ENCODE assay signal across 10 mouse cellular contexts in the genomic region with DNA sequence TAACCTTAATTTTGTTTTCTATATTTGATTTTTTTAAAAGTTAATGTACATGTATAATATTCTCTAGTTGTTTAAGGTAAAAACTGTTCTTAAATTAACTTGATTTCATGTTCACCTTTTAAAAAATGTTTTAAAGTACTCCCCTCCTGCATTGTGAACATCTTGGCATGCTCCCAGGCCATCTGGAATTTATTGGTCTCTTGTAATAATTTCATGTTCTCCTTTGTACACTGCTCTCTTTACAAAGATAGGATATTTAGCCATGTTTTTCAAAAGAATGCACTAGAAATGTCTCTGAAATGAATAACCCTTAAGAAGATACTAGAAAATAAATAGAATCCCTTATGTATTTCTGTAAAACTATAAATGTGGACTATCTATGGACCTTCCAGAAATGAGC. TPM values are rescaled to one million over a fixed set of nuclear protein-coding genes. Genes with fewer than 3 reads are reported as not detected.
DNase-seq lines count a peak whose midpoint lies in the region; ATAC-seq lines count a peak whose summit lies in the region.
"Had no signal": no experiment of that assay in that cellular context is flagged by ENCODE, and none has a peak within 500 bp of the region (broad histone marks: within the 10 kb centered on the region; RNA-seq: fewer than 3 reads in every experiment).

No protein-coding gene starts in this region.

- H3K9ac ChIP-seq in embryonic facial prominence, embryonic 13.5 days, result peak overlapping the region; percentile 82
- no peak overlapping the region for H3K9ac ChIP-seq in heart, embryonic 12.5 days
- no peak overlapping the region for H3K9ac ChIP-seq in midbrain, embryonic 15.5 days

- H3K9me3 ChIP-seq in embryonic facial prominence, embryonic 13.5 days, result no peaks in the 10 kb centered on the region
- no peaks in the 10 kb centered on the region for H3K9me3 ChIP-seq in heart, embryonic 12.5 days (replicated peaks)
- H3K9me3 ChIP-seq in midbrain, embryonic 15.5 days, result no peaks in the 10 kb centered on the region

- H3K4me2 ChIP-seq in embryonic facial prominence, embryonic 13.5 days, result peak overlapping the region; percentile 65
- no peak overlapping the region for H3K4me2 ChIP-seq in heart, embryonic 12.5 days
- no peak overlapping the region for H3K4me2 ChIP-seq in midbrain, embryonic 15.5 days

- H3K4me1 ChIP-seq in embryonic facial prominence, embryonic 13.5 days, result peaks cover 13% of the 10 kb centered on the region
- 0 out of 2 replicates have a peak, but pooled peaks cover 5% of the 10 kb centered on the region for H3K4me1 ChIP-seq in heart, embryonic 12.5 days (replicated peaks)
- H3K4me1 ChIP-seq in midbrain, embryonic 15.5 days, result no peaks in the 10 kb centered on the region

- H3K36me3 ChIP-seq in embryonic facial prominence, embryonic 13.5 days, result peaks cover 9% of the 10 kb centered on the region
- H3K36me3 ChIP-seq in heart, embryonic 12.5 days, result no peaks in the 10 kb centered on the region
- H3K36me3 ChIP-seq in midbrain, embryonic 15.5 days (replicated peaks), result no peaks in the 10 kb centered on the region

- H3K4me3 ChIP-seq in embryonic facial prominence, embryonic 13.5 days, result peak overlapping the region; percentile 53
- peak overlapping the region; percentile 46 for H3K4me3 ChIP-seq in heart, embryonic 12.5 days
- no peak overlapping the region for H3K4me3 ChIP-seq in midbrain, embryonic 15.5 days

- no peaks in the 10 kb centered on the region for H3K27me3 ChIP-seq in embryonic facial prominence, embryonic 13.5 days
- H3K27me3 ChIP-seq in heart, embryonic 12.5 days (replicated peaks), result no peaks in the 10 kb centered on the region
- H3K27me3 ChIP-seq in midbrain, embryonic 15.5 days (replicated peaks), result no peaks in the 10 kb centered on the region

- H3K27ac ChIP-seq in embryonic facial prominence, embryonic 13.5 days, result peak overlapping the region; percentile 99
- peak overlapping the region; percentile 92; the same call in 1 of the 2 replicates for H3K27ac ChIP-seq in heart, embryonic 12.5 days (ENCODE audit: poor library complexity, severe bottlenecking)
- H3K27ac ChIP-seq in midbrain, embryonic 15.5 days, result no peak overlapping the region
- H3K27ac ChIP-seq: hindbrain, postnatal 0 days had no signal

- peak; percentile 49 for DNase-seq in kidney, postnatal 10 days
- no peak for DNase-seq in kidney, adult 18-20 months
- peak; percentile 42 for DNase-seq in lung, postnatal 10 days
- DNase-seq in left cerebral cortex, adult 18-20 months (ENCODE audit: low spot score in 2 of 2), result no peak
- DNase-seq in spleen, postnatal 10 days (ENCODE audit: low spot score in 2 of 2), result no peak
- DNase-seq: thymus, postnatal 4 days had no signal

- ATAC-seq in embryonic facial prominence, embryonic 13.5 days (ENCODE audit: insufficient number of reproducible peaks, insufficient read depth, low FRiP score, low TSS enrichment, low read depth), result no peak
- ATAC-seq in heart, embryonic 12.5 days (ENCODE audit: insufficient number of reproducible peaks, low FRiP score), result no peak
- ATAC-seq in midbrain, embryonic 15.5 days (replicated peaks), result no peak
- ATAC-seq: hindbrain, postnatal 0 days had no signal

RNA-seq across cellular contexts. Expression of a gene that starts 0.6 kb away (rescaled TPM):
- 1,389 and 1,479 TPM in 2 replicates for polyA plus RNA-seq in embryonic facial prominence, embryonic 13.5 days (2015; fragmentation: Nextera tagmentation; extraction: Ambion mirVana)
- polyA plus RNA-seq in heart, embryonic 12.5 days (2016; fragmentation: Nextera tagmentation; extraction: Ambion mirVana), result 682 and 688 TPM in 2 replicates
- total RNA-seq in left cerebral cortex, adult 18-20 months (2021), result 1 to 10 TPM; 3.1 to 4.4 TPM
- 173 and 194 TPM in 2 replicates for polyA plus RNA-seq in midbrain, embryonic 15.5 days (2015; fragmentation: Nextera tagmentation; extraction: Ambion mirVana)

Comparison
In these comparisons a context has a peak if more than half of its experiments do, and no peak if none do; other contexts are left out.
1. DNase-seq: peak in kidney, postnatal 10 days (single experiment) and lung, postnatal 10 days (single experiment); none in kidney, adult 18-20 months (single experiment), left cerebral cortex, adult 18-20 months (0 of 2) and spleen, postnatal 10 days (0 of 2).